Mouse (Mus musculus): Measurements from ENCODE around the gene Il27.

DNA sequence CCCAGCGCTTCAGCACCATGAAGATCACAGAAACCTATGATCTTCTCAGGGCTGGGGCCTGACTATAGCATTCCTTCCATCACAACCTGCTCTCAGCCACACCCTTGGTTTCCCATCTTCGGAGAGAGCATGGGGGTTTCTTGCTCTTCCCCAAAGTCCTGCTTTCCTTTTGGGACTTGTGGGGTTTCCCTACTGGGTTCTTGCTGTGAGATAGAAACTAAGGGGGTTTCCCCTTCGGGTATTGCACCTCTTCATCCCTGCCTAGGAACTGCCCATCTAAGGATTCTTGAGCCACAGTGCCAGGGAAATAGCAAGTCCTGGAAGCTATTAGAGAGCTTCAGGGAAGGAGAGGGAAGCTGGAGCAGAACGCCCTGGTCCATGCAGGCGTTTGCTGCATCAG lies 1.1 kb upstream of the Il27 start:
- TF ChIP-seq CTCF (IDR thresholded peaks at IDR 0.05; ENCODE audit: borderline replicate concordance, control insufficient read depth, extremely low read depth, insufficient read depth, low read length, poor library complexity), result no peak
- TF ChIP-seq POLR2A (IDR thresholded peaks at IDR 0.05; ENCODE audit: control insufficient read depth, extremely low read depth, insufficient read depth, low read length, poor library complexity), result no peak
